Mouse (Mus musculus): Measurements from ENCODE around the gene Cdk2ap2.
"Not testable (repeated sequence)": the region's sequence is repeated elsewhere in the genome, so short reads cannot be mapped to it uniquely, and the experiment has no call there.

Cdk2ap2 gene

GRCm38 (mm10) chr19:4096642-4097440 lies at the start of gene Cdk2ap2:
TSS of gene Cdk2ap2 (plus strand) at chr19:4097182.
- peak; percentile 100 for DNase-seq

DNA sequence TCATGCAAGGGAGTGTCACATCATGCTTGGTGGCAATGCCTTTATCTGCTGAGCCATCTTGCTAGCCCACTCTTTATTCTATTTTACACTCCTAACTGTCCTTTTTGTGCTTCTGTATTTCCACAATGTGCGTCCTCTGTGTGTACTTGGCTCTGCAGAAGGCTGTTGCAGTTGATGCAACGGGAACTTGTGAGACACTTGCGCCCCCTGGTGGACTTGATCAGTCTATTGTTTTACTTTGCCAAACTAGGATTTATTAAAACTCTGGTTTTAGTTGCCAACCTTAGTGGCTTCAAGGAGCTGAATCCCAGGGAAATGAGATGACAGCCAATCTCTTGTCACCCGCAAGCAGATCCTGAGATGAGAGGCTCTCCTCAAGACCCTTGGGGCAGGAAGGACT lies 49.1 kb upstream of the Cdk2ap2 start:
- DNase-seq, result peak; percentile 92

DNA sequence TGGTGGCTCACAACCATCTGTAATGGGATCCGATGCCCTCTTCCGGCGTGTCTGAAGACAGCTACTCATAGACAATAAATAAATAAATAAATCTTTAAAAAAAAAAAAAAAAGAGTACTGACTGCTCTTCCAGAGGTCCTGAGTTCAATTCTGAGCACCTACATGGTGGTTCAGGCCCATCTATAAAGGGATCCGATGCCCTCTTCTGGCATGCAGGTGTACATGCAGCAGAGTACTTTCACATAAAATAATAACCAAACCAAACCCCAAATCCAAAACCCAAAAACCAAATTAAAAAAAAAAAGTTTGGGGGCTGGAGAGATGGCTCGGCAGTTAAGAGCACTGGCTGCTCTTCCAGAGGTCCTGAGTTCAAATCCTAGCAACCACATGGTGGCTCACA lies 47.9 kb upstream of the Cdk2ap2 start:
- not testable (repeated sequence) for DNase-seq

DNA sequence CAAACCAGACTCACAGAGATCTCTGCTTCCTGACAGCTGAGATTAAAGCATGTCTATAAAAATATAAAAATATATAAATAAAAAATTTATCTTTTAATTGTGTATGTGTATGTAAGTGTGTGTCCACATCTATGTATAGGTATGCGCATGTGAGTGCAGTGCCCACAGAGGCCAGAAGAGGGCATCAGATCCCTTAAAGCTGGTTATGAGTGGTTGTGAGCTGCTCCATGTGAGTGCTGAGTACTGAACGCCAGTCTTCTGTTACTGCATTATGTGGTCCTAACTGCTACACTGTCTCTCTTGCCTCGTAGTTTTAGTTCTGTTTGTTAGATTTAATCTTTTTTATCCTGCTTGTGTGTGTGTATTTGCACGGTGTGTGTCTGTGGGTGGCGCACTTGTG lies 46.0 kb upstream of the Cdk2ap2 start:
- DNase-seq, result no peak

- DNase-seq, result peak; percentile 88
Observed at GRCm38 (mm10) chr19:4051741-4052515, 45.1 kb upstream of the Cdk2ap2 start.

DNA sequence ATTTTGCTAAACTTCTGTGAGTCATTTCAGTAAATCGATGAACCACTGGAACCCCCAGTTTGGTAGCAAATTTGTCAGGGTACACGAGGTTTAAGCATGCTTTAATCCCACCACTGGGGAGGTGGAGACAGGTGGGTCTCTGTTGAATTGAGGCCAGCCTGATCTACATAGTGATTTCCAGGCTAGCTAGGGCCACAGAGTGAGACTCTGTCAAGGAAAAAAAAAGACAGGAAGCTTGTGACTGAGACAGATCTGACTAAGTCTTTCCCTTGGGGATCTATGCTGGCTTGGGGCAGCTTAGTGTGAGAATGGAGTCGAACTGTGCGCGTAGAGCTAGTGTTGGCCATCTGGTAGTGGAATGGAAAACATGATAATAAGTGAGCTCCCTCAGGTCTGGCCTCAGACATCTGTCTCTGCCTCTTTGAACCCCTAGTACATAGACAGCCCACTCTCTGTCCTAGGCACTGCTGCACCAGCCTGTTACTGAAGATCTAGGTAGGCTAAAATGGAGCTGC lies 44.4 kb upstream of the Cdk2ap2 start:
- DNase-seq, result no peak

DNA sequence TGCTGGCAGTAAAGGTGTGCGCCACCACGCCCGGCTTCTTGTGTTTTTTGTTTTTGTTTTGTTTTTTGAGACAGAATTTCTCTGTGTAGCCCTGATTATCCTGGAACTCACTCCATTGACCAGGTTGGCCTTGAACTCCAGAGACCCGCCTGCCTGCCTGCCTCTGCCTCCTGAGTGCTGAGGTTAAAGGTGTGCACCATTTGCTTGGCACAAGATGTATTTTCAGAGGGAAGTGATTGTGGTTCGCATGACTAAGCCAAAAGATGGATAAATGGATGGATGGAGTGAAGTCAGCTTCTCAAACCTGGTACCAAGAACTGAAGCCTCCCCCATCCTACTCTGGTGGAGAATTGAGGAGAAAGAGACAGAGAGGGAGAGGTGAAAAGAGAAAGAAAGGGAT lies 42.4 kb upstream of the Cdk2ap2 start:
- no peak for DNase-seq

DNA sequence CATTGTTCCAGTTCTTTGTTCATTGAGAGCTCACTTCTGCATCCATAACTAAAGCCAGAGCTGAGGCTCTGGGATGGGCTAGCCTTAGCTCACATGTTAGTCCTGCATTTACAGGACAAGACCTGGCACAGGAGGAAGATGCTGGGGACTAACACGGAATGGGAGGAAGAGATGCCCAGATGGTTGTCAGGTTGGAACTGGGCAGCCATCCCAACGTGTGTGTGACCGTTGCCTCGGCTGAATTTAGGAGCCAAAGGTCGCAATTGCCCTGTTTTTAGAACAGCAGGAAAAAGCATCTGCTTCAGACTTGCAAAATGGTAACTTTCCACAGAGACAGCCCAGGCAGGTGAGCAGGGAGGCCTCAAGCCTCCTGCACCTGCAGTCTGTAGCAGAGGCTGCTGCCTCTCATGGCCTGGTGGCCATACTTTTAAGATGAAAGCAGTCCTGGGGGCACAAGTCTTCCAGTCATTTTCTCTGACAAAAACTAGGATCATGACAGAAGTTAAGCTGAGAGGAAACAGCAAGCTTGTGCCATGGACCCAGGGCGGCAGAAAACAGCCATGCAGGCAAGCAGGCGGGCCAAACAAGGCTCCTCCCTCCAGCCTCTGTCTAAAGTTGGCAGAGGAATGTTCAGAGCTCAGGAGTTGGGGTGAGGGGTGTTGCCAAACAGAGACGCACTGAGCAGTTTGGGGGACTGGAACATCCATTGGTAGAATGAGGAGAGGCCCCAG lies 41.6 kb upstream of the Cdk2ap2 start:
- peak; percentile 39 for DNase-seq

DNA sequence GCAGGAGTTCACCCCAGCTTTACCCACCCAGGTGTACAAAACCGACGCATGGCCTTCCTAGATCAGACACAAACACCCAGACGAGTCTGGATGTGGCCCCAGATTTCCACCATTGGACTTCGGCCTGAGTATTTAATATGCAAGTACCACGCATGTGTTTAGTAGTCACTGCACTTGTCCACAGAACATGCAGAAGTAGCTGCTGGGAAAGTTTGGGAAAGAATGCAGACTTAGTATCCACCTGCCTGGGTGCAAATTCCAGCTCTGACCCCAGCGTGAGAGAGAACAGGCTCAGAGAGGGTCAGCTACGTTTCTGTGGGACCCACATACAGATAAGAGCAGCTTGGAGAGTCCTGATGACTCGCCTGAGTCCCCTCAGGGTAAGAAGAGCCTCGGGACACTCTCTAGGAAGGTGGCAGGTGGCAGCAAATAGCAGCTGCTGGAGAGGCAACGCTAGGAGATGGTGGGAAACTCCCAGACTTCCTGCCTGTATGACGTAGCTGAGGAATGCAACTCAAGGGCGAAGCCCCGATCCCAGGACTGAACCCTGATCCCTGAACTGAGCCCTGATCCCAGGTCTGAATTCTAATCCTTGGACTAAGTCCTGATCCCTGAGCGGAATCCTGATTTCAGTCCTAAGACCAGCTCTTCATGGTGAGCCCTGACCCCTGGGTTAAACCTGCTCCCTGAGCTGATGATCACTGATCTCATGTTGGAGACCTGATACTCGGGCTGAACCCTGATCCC lies 40.9 kb upstream of the Cdk2ap2 start:
- no peak for DNase-seq

GRCm38 (mm10) chr19:4056727-4057126 lies 40.3 kb upstream of the Cdk2ap2 start:
- no peak for DNase-seq

GRCm38 (mm10) chr19:4057389-4057788 lies 39.6 kb upstream of the Cdk2ap2 start:
- no peak for DNase-seq

DNA sequence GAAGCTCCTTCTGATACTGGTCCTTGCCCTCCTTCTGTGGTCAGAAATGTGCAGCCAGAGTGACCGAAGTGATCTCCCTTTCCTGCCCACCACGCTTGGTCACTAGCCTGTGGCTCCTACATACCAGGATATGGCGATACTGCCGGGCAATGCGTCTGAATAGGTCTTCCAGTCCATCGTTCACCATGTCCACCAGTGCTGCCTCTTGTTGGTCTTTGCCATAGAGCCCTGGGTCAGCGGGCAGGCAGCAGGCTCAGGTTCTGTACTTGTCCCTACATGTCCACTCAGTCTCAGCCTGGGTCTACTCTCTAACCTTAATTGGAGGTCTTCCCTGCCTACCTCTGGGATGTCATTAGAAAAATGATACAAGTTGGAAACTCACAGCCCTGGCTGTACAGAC lies 39.0 kb upstream of the Cdk2ap2 start:
- no peak for DNase-seq

DNA sequence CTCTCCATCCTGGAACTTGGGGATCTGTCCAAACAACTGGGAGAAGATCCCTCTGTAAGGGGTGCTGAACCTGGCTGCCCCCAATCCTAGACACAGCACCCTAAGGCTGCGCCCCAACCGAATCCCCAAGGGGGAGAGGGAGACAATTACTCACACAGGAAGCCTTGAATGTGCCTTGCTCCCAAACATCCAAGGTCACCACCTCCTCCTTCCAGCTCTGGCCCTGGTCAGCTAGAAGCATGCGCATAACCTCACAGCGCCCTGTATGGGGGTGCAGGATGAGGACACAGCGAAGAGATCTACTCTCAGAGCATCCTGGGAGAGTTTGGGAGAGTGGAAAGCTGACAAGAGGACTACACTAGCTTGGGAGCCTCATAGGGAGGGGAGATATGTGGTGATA lies 38.4 kb upstream of the Cdk2ap2 start:
- DNase-seq, result no peak

- no peak for DNase-seq
Observed at GRCm38 (mm10) chr19:4059069-4059740, 37.8 kb upstream of the Cdk2ap2 start, which contains the start of gene Gstp3. TSS of gene Gstp3 (minus strand) at chr19:4059569.

DNA sequence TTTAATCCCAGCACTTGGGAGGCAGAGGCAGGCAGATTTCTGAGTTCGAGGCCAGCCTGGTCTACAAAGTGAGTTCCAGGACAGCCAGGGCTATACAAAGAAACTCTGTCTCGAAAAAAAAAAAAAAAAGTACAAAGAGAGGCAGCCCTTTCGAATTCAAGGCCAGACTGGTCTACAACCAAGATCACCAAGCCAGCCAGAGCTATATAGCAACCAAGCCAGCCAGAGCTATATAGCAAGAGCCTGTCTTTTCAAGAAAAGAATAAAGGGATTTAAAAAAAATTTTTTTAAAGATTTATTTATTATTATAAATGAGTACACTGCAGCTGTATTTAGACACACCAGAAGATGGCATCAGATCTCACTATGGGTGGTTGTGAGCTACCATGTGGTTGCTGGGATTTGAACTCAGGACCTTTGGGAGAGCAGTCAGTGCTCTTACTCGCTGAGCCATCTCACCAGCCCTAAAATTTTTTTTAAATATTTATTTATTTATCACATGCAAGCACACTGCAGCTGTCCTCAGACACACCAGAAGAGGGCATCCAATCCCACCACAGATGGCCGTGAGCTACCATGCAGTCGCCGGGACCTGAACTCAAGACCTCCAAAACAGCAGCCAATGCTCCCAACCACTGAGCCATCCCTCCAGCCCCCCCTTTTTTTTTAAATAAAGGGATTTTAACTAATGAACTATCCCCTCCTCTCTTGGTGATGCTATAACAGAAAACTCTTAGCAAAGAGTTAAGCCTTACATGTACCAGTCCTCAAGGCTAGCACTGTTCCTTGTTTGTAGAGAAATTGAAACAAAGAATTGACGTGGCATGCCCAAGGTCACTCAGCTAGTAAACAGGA lies 36.7 kb upstream of the Cdk2ap2 start:
- not testable (repeated sequence) for DNase-seq

DNA sequence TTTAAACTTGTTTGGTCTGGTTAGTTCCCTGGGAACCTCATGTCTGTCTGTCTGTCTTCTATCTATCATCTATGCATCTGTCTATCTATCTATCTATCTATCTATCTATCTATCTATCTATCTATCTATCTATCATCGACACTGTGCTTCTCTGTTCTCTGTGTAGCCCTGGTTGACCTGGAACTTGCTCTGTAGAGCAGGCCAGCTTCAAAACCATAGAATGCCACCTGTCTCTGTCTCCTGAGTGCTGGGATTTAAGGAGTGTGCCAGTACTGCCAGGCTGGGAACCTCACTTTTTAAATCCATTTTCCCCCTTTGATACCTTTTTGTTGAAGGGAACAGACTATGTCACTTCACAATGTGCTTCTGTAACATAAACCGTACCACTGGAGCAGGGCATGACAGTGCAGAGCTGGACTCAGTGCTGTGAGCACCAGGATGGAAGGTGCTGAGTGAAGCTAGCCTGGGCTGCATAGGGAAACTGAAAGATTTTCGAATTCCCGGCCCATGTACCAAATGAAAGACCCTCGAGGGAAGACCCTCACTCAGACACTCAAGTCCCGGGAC lies 36.0 kb upstream of the Cdk2ap2 start:
- DNase-seq, result no peak

DNA sequence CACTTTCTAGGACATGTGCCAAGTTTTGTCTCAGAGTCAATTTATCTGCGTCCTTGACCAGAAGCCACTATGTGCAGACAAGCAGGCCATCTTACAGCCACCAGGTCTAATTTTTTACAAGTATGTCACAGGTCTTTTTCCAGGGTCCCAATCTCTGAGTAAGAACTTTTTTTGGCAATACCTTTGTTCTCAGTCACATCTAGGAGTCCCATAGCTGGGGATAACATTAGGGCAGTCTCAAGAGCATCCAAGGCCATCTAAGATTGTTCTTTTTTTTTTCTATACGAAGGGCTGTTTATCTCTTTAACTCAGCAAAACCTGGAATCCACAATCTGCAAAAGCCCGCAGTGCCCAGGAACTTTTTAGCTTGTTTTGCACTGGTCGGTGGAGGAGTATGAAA lies 33.6 kb upstream of the Cdk2ap2 start:
- not testable (repeated sequence) for DNase-seq

DNA sequence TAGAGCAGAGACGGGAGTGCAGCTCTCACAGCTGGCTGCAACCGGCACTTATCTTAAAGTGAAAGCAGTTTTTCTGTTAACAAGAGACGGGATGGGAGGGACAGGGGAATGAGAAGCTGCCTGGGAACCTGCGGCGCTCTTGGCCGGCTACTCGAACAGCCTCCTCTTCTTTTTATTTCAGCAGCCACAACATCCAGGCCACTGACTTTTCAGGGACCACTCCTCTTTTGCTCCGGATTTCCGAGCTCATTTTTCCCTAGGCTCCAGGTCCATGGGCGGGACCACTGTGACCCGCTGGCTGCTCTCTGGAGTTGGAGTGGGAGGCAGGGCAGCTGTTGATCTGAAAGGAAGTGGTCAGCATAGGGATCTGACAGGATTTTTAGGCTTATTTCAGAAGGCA lies 32.5 kb upstream of the Cdk2ap2 start:
- DNase-seq, result not testable (repeated sequence)

DNA sequence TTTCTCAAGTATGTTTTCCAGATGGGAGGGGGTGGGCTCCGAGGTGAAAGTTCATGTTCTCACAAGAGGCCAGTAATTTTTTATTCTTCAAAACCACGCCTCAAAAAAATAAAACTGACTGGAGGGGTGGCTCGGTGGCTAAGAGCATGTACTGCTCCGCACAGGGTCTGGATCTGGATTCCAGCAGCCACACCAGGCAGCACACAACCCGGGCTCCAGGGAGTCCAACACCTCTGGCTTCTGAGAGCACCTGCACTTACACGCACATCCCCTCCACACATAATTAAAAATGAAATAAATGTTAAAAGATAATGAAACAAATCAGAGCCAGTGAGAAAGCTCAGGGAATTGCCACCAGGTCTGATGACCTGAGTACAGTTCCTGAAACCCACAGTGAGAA lies 30.7 kb upstream of the Cdk2ap2 start:
- DNase-seq, result no peak

DNA sequence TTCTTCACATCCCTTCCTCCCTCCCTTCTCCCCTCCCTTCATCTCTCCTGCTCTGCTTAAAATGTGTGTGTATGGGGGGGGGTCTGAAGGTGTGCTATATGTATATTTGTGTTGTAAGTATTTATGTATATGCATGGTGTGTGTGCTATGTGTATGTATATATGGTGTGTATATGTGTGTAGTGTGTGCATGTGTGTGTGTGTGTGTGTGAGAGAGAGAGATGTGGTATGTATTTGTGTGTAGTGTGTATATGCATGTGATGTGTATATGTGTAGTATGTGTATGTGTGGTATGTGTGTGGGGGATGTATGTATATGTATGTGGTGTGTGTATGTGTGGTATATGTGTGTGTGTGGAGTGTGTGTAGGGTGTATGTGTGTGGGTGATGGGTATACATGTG lies 30.1 kb upstream of the Cdk2ap2 start:
- no peak for DNase-seq

- DNase-seq, result not testable (repeated sequence)
Observed at GRCm38 (mm10) chr19:4068242-4068641, 28.7 kb upstream of the Cdk2ap2 start.

All from kidney, postnatal 10 days (tissue).